Mouse (Mus musculus) CH12.LX (cell line): ENCODE results near the gene Skap2. TPM values are rescaled to one million over a fixed set of nuclear protein-coding genes. Genes with fewer than 3 reads are reported as not detected.

Experiments used
- DNase-seq: peaks from one replicate; pipeline ENCODE4 v3.0.0-alpha.2; 2013; ENCODE audit errors: extremely low read depth
- H3K27ac ChIP-seq: 2 replicates; pipeline ENCODE4 v1.5.1; 2012; ENCODE audit warnings: low read depth, mild to moderate bottlenecking, control low read depth, moderate library complexity; ENCODE audit not compliant: insufficient read depth
- H3K27me3 ChIP-seq: replicated peaks from 2 replicates; pipeline ENCODE3; 2012; ENCODE audit warnings: inconsistent platforms
- H3K36me3 ChIP-seq, 2 experiments: replicated peaks in 1 of 2; 2 replicates each; pipeline versions ENCODE3 to v1.6.1; 2012; ENCODE audit warnings: inconsistent platforms in 1 of 2, low read length in 1 of 2, mild to moderate bottlenecking in 1 of 2, mixed read lengths in 1 of 2, moderate library complexity in 1 of 2; ENCODE audit not compliant: control insufficient read depth in 1 of 2, insufficient read depth in 1 of 2
- H3K4me1 ChIP-seq, 2 experiments: 2 replicates each; pipeline ENCODE4 v1.6.1; 2012; ENCODE audit warnings: inconsistent platforms in 1 of 2, moderate library complexity in 1 of 2; ENCODE audit not compliant: insufficient read depth in 2 of 2, control insufficient read depth in 1 of 2
- H3K4me2 ChIP-seq: 2 replicates; pipeline ENCODE4 v1.6.1; 2012; ENCODE audit warnings: low read depth, mild to moderate bottlenecking, control low read depth; ENCODE audit not compliant: poor library complexity, insufficient read depth, severe bottlenecking
- H3K4me3 ChIP-seq, 3 experiments: fragments of 150-350 bp in 1 of 3; sonication (generic) in 1 of 3; replicated peaks in 1 of 3; 2 replicates each; pipeline versions ENCODE3 to v1.5.1; 2011 to 2012; ENCODE audit warnings: low read depth in 2 of 3, low read length in 2 of 3, mild to moderate bottlenecking in 2 of 3, moderate library complexity in 2 of 3, control low read depth in 1 of 3, improper control_type of control experiment in 1 of 3, inconsistent platforms in 1 of 3, mixed read lengths in 1 of 3; ENCODE audit not compliant: poor library complexity in 1 of 3
- H3K79me2 ChIP-seq: replicated peaks from 2 replicates; pipeline ENCODE4 v1.6.1; 2012; ENCODE audit warnings: mild to moderate bottlenecking, moderate library complexity; ENCODE audit not compliant: control insufficient read depth, poor library complexity, insufficient read depth, severe bottlenecking; ENCODE audit errors: extremely low read depth
- H3K9ac ChIP-seq: 2 replicates; pipeline ENCODE4 v1.6.1; 2012; ENCODE audit warnings: low read depth, mild to moderate bottlenecking, control low read depth, moderate library complexity; ENCODE audit not compliant: insufficient read depth
- H3K9me3 ChIP-seq: replicated peaks from 2 replicates; pipeline ENCODE3; 2012; ENCODE audit warnings: low read length, inconsistent platforms, mixed read lengths
- BHLHE40 ChIP-seq: IDR thresholded peaks from 2 replicates; pipeline ENCODE4 v1.6.1; 2011; ENCODE audit warnings: mild to moderate bottlenecking, low read depth, low read length, improper control_type of control experiment
- CHD1 ChIP-seq: IDR thresholded peaks from 2 replicates; pipeline ENCODE4 v1.6.1; 2012; ENCODE audit warnings: low read depth, low read length, improper control_type of control experiment, inconsistent platforms
- CHD2 ChIP-seq: IDR thresholded peaks from 2 replicates; pipeline ENCODE4 v1.6.1; 2011; ENCODE audit warnings: low read length, improper control_type of control experiment
- E2F4 ChIP-seq: IDR thresholded peaks from 2 replicates; pipeline ENCODE4 v1.6.1; 2011; ENCODE audit warnings: low read depth, low read length, improper control_type of control experiment; ENCODE audit not compliant: insufficient replicate concordance
- EP300 ChIP-seq: IDR thresholded peaks from 2 replicates; pipeline ENCODE4 v1.6.1; 2011; ENCODE audit warnings: low read length, improper control_type of control experiment
- ETS1 ChIP-seq: conservative IDR thresholded peaks from 2 replicates; pipeline ENCODE4 v1.6.1; 2012; ENCODE audit warnings: low read depth, mild to moderate bottlenecking, inconsistent platforms, low read length, improper control_type of control experiment, moderate library complexity
- GABPA ChIP-seq: IDR thresholded peaks from 2 replicates; pipeline ENCODE4 v1.6.1; 2012; ENCODE audit warnings: low read depth, low read length, improper control_type of control experiment, inconsistent platforms; ENCODE audit not compliant: insufficient replicate concordance
- IRF4 ChIP-seq: IDR thresholded peaks from 2 replicates; pipeline ENCODE4 v1.6.1; 2014; ENCODE audit warnings: low read depth, mild to moderate bottlenecking, inconsistent platforms, low read length, improper control_type of control experiment
- JUN ChIP-seq: IDR thresholded peaks from 2 replicates; pipeline ENCODE4 v1.6.1; 2011; ENCODE audit warnings: low read depth, mild to moderate bottlenecking, low read length, improper control_type of control experiment, moderate library complexity; ENCODE audit not compliant: insufficient read depth
- JUND ChIP-seq: conservative IDR thresholded peaks from 2 replicates; pipeline ENCODE4 v1.6.1; 2011; ENCODE audit warnings: low read depth, low read length, improper control_type of control experiment
- MAFK ChIP-seq: IDR thresholded peaks from 2 replicates; pipeline ENCODE4 v1.6.1; 2011; ENCODE audit warnings: low read length, improper control_type of control experiment; ENCODE audit not compliant: insufficient replicate concordance
- MAX ChIP-seq: IDR thresholded peaks from 2 replicates; pipeline ENCODE4 v1.6.1; 2011; ENCODE audit warnings: low read length, improper control_type of control experiment
- MAZ ChIP-seq: IDR thresholded peaks from 2 replicates; pipeline ENCODE4 v1.6.1; 2012; ENCODE audit warnings: low read depth, mild to moderate bottlenecking, inconsistent platforms, low read length, improper control_type of control experiment, moderate library complexity
- MXI1 ChIP-seq: IDR thresholded peaks from 2 replicates; pipeline ENCODE4 v1.6.1; 2011; ENCODE audit warnings: mild to moderate bottlenecking, low read depth, low read length, improper control_type of control experiment
- MYC ChIP-seq: IDR thresholded peaks from 2 replicates; pipeline ENCODE4 v1.6.1; 2011; ENCODE audit warnings: low read depth, mild to moderate bottlenecking, improper control_type of control experiment, low read length
- NRF1 ChIP-seq: IDR thresholded peaks from 2 replicates; pipeline ENCODE4 v1.6.1; 2014; ENCODE audit warnings: low read depth, mild to moderate bottlenecking, inconsistent platforms, low read length, improper control_type of control experiment, moderate library complexity
- POLR2A ChIP-seq: IDR thresholded peaks from 2 replicates; pipeline ENCODE4 v1.6.1; 2011; ENCODE audit warnings: low read depth, mild to moderate bottlenecking, improper control_type of control experiment, low read length
- POLR2AphosphoS2 ChIP-seq: IDR thresholded peaks from 2 replicates; pipeline ENCODE4 v1.6.1; 2011; ENCODE audit warnings: low read depth, low read length, improper control_type of control experiment
- RCOR1 ChIP-seq: conservative IDR thresholded peaks from 2 replicates; pipeline ENCODE4 v1.6.1; 2012; ENCODE audit warnings: low read depth, mild to moderate bottlenecking, inconsistent platforms, low read length, improper control_type of control experiment
- USF2 ChIP-seq: conservative IDR thresholded peaks from 2 replicates; pipeline ENCODE4 v1.6.1; 2011; ENCODE audit warnings: low read depth, low read length, improper control_type of control experiment
- ZC3H11A ChIP-seq: IDR thresholded peaks from 2 replicates; pipeline ENCODE4 v1.6.1; 2012; ENCODE audit warnings: low read depth, mild to moderate bottlenecking, inconsistent platforms, low read length, improper control_type of control experiment
- ZKSCAN1 ChIP-seq: IDR thresholded peaks from 2 replicates; pipeline ENCODE4 v1.6.1; 2012; ENCODE audit warnings: low read depth, inconsistent platforms, low read length, improper control_type of control experiment, borderline replicate concordance
- ZNF384 ChIP-seq: IDR thresholded peaks from 2 replicates; pipeline ENCODE4 v1.6.1; 2012; ENCODE audit warnings: low read depth, low read length, improper control_type of control experiment, inconsistent platforms
- dilution Hi-C: fragments of 300-500 bp; cut with MboI; formaldehyde crosslinking; loops from 2 replicates; pipeline ENCODE4 v1.14.3; 2020; ENCODE audit warnings: low sequenced_read_pairs; ENCODE audit not compliant: extremely low pct_unique_long_range_greater_than_20kb, extremely low pct_ligation_motif_present
- in situ Hi-C: fragments of 300-500 bp; cut with MboI; formaldehyde crosslinking; loops from 3 replicates; pipeline ENCODE4 v1.14.3; 2019; ENCODE audit warnings: low sequenced_read_pairs, low pct_ligation_motif_present, low pct_unique_long_range_greater_than_20kb, mixed read lengths
- polyA plus RNA-seq: library from polyadenylated mRNA; unstranded; fragments of >175 nt; gene quantifications from 2 replicates; pipeline ENCODE4 v1.2.1, GENCODE M21; 2012; ENCODE audit warnings: low read depth; ENCODE audit not compliant: insufficient read length
- total RNA-seq, 2 experiments: library from RNA; depleted of rRNA; stranded (reverse); fragments of 300-350 nt in 1 of 2; fragments of >200 nt in 1 of 2; gene quantifications; 2 replicates each; pipeline ENCODE4 v1.2.3; 2012 to 2014

Skap2 gene
- total and polyA plus RNA-seq, 3 experiments: 25.8 to 76.1 (median 51.9) TPM

DNA sequence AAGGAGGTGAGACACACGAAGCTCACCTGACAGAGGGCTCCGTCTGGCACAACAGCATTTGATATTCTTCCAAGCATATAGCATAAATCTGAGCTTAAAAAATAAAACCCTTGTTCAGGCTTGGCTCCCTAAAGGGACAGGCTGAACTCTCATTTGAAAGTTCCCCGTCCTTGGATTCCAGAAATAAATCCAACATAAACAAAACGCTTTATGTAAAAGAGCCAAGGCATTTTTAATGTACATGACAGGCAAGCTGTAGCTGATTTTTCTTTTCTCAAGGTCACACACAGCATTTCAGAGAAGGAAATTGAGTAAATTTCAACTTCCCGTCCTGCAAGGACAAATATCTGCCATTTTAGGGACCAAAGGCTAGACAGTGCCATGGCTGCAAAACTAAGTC, 122.0 kb downstream of the Skap2 start:
- no peak overlapping the region for H3K4me2 ChIP-seq
- no peak overlapping the region for H3K27ac ChIP-seq
- H3K9me3 ChIP-seq: no peaks in the 10 kb centered on the region
- peaks cover 13 to 25% of the 10 kb centered on the region in 2 experiments for H3K4me1 ChIP-seq
- TF ChIP-seq ZNF384: no peak
- no peak for TF ChIP-seq E2F4
- TF ChIP-seq MAZ: no peak
- no peak overlapping the region for H3K4me3 ChIP-seq
- dilution Hi-C loops (no loop called here), in situ Hi-C loops (no loop called here)
- no peak overlapping the region for H3K9ac ChIP-seq
- no peaks in the 10 kb centered on the region for H3K79me2 ChIP-seq
- H3K27me3 ChIP-seq: no peaks in the 10 kb centered on the region
- no peak for DNase-seq
- peaks cover 0 to 15% of the 10 kb centered on the region in 2 experiments for H3K36me3 ChIP-seq

DNA sequence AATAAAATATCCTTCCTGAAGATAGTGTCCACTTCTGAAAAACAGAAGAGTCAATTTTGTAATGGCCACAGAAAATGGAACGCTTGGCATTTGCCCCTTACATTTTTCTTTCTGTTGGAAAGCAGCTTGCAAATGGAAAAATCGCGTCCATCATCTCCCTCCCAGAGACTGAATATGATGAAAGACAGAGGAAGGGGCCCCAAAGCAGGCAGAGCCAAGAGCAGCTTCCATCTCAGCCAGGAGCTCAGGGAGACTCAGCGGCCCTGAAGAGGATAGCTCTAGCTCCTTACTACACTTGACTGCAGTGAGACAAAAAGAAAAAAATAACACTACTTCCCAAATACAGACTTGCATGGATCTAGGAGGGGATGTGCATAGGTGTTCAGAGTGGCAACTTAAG, 122.5 kb downstream of the Skap2 start:
- Histone ChIP-seq H3K4me1 (peaks cover 10 to 20% of the 10 kb centered on the region in 2 experiments), H3K4me2 (no peak overlapping the region), H3K36me3 (peaks cover 0 to 15% of the 10 kb centered on the region in 2 experiments), H3K27ac (no peak overlapping the region), H3K4me3 (no peak overlapping the region), H3K79me2 (no peaks in the 10 kb centered on the region), H3K27me3 (no peaks in the 10 kb centered on the region), H3K9ac (no peak overlapping the region), H3K9me3 (no peaks in the 10 kb centered on the region)
- dilution Hi-C loops (no loop called here), in situ Hi-C loops (no loop called here)
- no peak for TF ChIP-seq POLR2AphosphoS2
- no peak for TF ChIP-seq RCOR1
- no peak for TF ChIP-seq CHD1
- no peak for TF ChIP-seq GABPA
- TF ChIP-seq E2F4: no peak
- no peak for TF ChIP-seq ZKSCAN1
- no peak for TF ChIP-seq JUND
- no peak for TF ChIP-seq JUN
- no peak for TF ChIP-seq USF2
- no peak for TF ChIP-seq ZNF384
- TF ChIP-seq MAX: no peak
- no peak for TF ChIP-seq POLR2A
- no peak for TF ChIP-seq EP300
- no peak for TF ChIP-seq ETS1
- no peak for DNase-seq

DNA sequence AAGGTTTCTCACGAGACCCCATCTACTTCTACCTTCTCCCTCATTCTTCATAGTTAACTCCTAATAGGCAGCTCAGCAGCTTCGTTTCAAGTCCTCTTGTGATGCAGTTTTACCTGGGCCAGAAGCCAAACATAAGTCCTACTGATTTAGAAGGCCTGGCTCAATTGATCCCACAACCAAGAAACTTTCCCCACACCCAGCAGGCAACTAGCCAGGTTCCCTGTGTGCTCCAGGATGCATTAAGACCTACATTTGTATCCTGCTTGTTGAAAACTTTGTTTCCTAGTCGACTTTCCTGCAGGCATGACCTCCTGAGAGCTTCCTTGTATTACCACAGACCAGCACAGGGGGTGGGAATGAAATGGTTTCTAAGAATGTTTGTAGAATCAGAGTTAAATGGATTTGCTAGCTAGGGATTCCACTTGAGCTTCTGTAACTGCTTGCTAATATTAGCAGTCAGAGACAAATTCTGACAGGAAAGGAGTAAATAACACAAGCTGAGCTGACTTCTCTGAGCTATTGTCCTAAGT, 125.4 kb downstream of the Skap2 start:
- Histone ChIP-seq H3K79me2 (no peaks in the 10 kb centered on the region), H3K4me3 (no peak overlapping the region), H3K4me1 (no peaks in the 10 kb centered on the region), H3K9me3 (no peaks in the 10 kb centered on the region), H3K27me3 (no peaks in the 10 kb centered on the region), H3K36me3 (peaks cover 0 to 22% of the 10 kb centered on the region in 2 experiments), H3K4me2 (no peak overlapping the region), H3K9ac (no peak overlapping the region), H3K27ac (no peak overlapping the region)
- dilution Hi-C loops: no loop called here
- no peak for TF ChIP-seq EP300
- no peak for TF ChIP-seq NRF1
- TF ChIP-seq MYC: no peak
- no peak for TF ChIP-seq BHLHE40
- no peak for TF ChIP-seq ZC3H11A
- no peak for TF ChIP-seq POLR2AphosphoS2
- TF ChIP-seq IRF4: no peak
- TF ChIP-seq CHD2: no peak
- TF ChIP-seq MAZ: no peak
- no peak for TF ChIP-seq E2F4
- no peak for TF ChIP-seq GABPA
- no peak for TF ChIP-seq MAFK
- TF ChIP-seq MXI1: no peak
- no peak for TF ChIP-seq POLR2A
- in situ Hi-C loops: no loop called here
- no peak for DNase-seq
